Mouse (Mus musculus): ENCODE data around the gene Lyrm4. TPM values are rescaled to one million over a fixed set of nuclear protein-coding genes. Genes with fewer than 3 reads are reported as not detected.

Lyrm4 gene
- polyA plus RNA-seq (2012; ENCODE audit: insufficient read depth, insufficient read length, missing spikeins) = 11.9 and 13.9 TPM in 2 replicates

- H3K27ac ChIP-seq (replicated peaks; ENCODE audit: low read depth, low read length) = peak within 1 kb of the TSS; percentile 91
- H3K4me1 ChIP-seq (ENCODE audit: control insufficient read depth, insufficient read depth, insufficient read length, low read length) = 0 out of 2 replicates have a peak, but pooled peaks cover 5% of the 10 kb centered on the region
- peak within 1 kb of the TSS; percentile 73 for H3K4me3 ChIP-seq (ENCODE audit: insufficient read depth, low read depth, low read length)
Measured at GRCm38 (mm10) chr13:36117143-36118014, at the start of gene Lyrm4, which contains the start of gene Fars2. Gene Lyrm4, minus strand, starts transcription at chr13:36117526. Gene Fars2, plus strand, starts transcription at chr13:36117412.

GRCm38 (mm10) chr13:36163898-36164297 is 46.6 kb upstream of the Lyrm4 start:
- Histone ChIP-seq H3K4me3 (ENCODE audit: insufficient read depth, low read depth, low read length) (no peak overlapping the region), H3K27ac (replicated peaks; ENCODE audit: low read depth, low read length) (no peak overlapping the region), H3K4me1 (ENCODE audit: control insufficient read depth, insufficient read depth, insufficient read length, low read length) (no peaks in the 10 kb centered on the region)

GRCm38 (mm10) chr13:36163411-36163810 is 46.1 kb upstream of the Lyrm4 start:
- H3K4me3 ChIP-seq (ENCODE audit: insufficient read depth, low read depth, low read length) = no peak overlapping the region
- no peaks in the 10 kb centered on the region for H3K4me1 ChIP-seq (ENCODE audit: control insufficient read depth, insufficient read depth, insufficient read length, low read length)
- H3K27ac ChIP-seq (replicated peaks; ENCODE audit: low read depth, low read length) = no peak overlapping the region

GRCm38 (mm10) chr13:36156340-36156931 is 39.1 kb upstream of the Lyrm4 start:
- no peak overlapping the region for H3K4me3 ChIP-seq (ENCODE audit: insufficient read depth, low read depth, low read length)
- no peaks in the 10 kb centered on the region for H3K4me1 ChIP-seq (ENCODE audit: control insufficient read depth, insufficient read depth, insufficient read length, low read length)
- H3K27ac ChIP-seq (replicated peaks; ENCODE audit: low read depth, low read length) = no peak overlapping the region

- Histone ChIP-seq H3K27ac (replicated peaks; ENCODE audit: low read depth, low read length) (no peak overlapping the region), H3K4me1 (ENCODE audit: control insufficient read depth, insufficient read depth, insufficient read length, low read length) (no peaks in the 10 kb centered on the region), H3K4me3 (ENCODE audit: insufficient read depth, low read depth, low read length) (no peak overlapping the region)
Measured at GRCm38 (mm10) chr13:36152728-36153498, 35.6 kb upstream of the Lyrm4 start.

- no peak overlapping the region for H3K27ac ChIP-seq (replicated peaks; ENCODE audit: low read depth, low read length)
Measured at GRCm38 (mm10) chr13:36150272-36150671, 32.9 kb upstream of the Lyrm4 start.

GRCm38 (mm10) chr13:36149175-36149939 is 32.0 kb upstream of the Lyrm4 start:
- Histone ChIP-seq H3K4me1 (ENCODE audit: control insufficient read depth, insufficient read depth, insufficient read length, low read length) (peaks cover 2% of the 10 kb centered on the region), H3K27ac (replicated peaks; ENCODE audit: low read depth, low read length) (no peak overlapping the region), H3K4me3 (ENCODE audit: insufficient read depth, low read depth, low read length) (no peak overlapping the region)

More at GRCm38 (mm10) chr13:36150272-36150671, 32.9 kb upstream of the Lyrm4 start:
- Histone ChIP-seq H3K4me3 (ENCODE audit: insufficient read depth, low read depth, low read length) (no peak overlapping the region), H3K4me1 (ENCODE audit: control insufficient read depth, insufficient read depth, insufficient read length, low read length) (no peaks in the 10 kb centered on the region; the same call in 1 of the 2 replicates)

GRCm38 (mm10) chr13:36145601-36146000 is 28.3 kb upstream of the Lyrm4 start:
- Histone ChIP-seq H3K4me3 (ENCODE audit: insufficient read depth, low read depth, low read length) (no peak overlapping the region), H3K4me1 (ENCODE audit: control insufficient read depth, insufficient read depth, insufficient read length, low read length) (peaks cover 2% of the 10 kb centered on the region), H3K27ac (replicated peaks; ENCODE audit: low read depth, low read length) (no peak overlapping the region)

GRCm38 (mm10) chr13:36140247-36141016 is 23.1 kb upstream of the Lyrm4 start:
- H3K4me3 ChIP-seq (ENCODE audit: insufficient read depth, low read depth, low read length) = no peak overlapping the region
- no peak overlapping the region; the same call in 1 of the 2 replicates for H3K27ac ChIP-seq (replicated peaks; ENCODE audit: low read depth, low read length)

GRCm38 (mm10) chr13:36139703-36140102 is 22.4 kb upstream of the Lyrm4 start:
- Histone ChIP-seq H3K27ac (replicated peaks; ENCODE audit: low read depth, low read length) (no peak overlapping the region), H3K4me1 (ENCODE audit: control insufficient read depth, insufficient read depth, insufficient read length, low read length) (peaks cover 5% of the 10 kb centered on the region; the same call in 1 of the 2 replicates)

More at GRCm38 (mm10) chr13:36140247-36141016, 23.1 kb upstream of the Lyrm4 start:
- H3K4me1 ChIP-seq (ENCODE audit: control insufficient read depth, insufficient read depth, insufficient read length, low read length) = peaks cover 6% of the 10 kb centered on the region

GRCm38 (mm10) chr13:36131992-36132649 is 14.8 kb upstream of the Lyrm4 start:
- no peak overlapping the region for H3K27ac ChIP-seq (replicated peaks; ENCODE audit: low read depth, low read length)
- H3K4me1 ChIP-seq (ENCODE audit: control insufficient read depth, insufficient read depth, insufficient read length, low read length) = no peaks in the 10 kb centered on the region
- H3K4me3 ChIP-seq (ENCODE audit: insufficient read depth, low read depth, low read length) = no peak overlapping the region

More at GRCm38 (mm10) chr13:36139703-36140102, 22.4 kb upstream of the Lyrm4 start:
- H3K4me3 ChIP-seq (ENCODE audit: insufficient read depth, low read depth, low read length) = no peak overlapping the region

- Histone ChIP-seq H3K4me3 (ENCODE audit: insufficient read depth, low read depth, low read length) (no peak overlapping the region), H3K4me1 (ENCODE audit: control insufficient read depth, insufficient read depth, insufficient read length, low read length) (no peaks in the 10 kb centered on the region), H3K27ac (replicated peaks; ENCODE audit: low read depth, low read length) (no peak overlapping the region)
Measured at GRCm38 (mm10) chr13:36131401-36131800, 14.1 kb upstream of the Lyrm4 start.

- Histone ChIP-seq H3K27ac (replicated peaks; ENCODE audit: low read depth, low read length) (no peak overlapping the region), H3K4me1 (ENCODE audit: control insufficient read depth, insufficient read depth, insufficient read length, low read length) (no peaks in the 10 kb centered on the region), H3K4me3 (ENCODE audit: insufficient read depth, low read depth, low read length) (no peak overlapping the region)
Measured at GRCm38 (mm10) chr13:36129360-36130054, 12.2 kb upstream of the Lyrm4 start.

All from brown adipose tissue, adult 24 weeks (tissue).